Mouse (Mus musculus) megakaryocyte-erythroid progenitor cell, adult 5-6 weeks (primary cell): Measurements from ENCODE around the gene Cfap58. TPM values are rescaled to one million over a fixed set of nuclear protein-coding genes. Genes with fewer than 3 reads are reported as not detected.

Source experiments
- ATAC-seq: replicated peaks from 2 replicates; pipeline ENCODE4 v1.8.0; 2016; ENCODE audit warnings: mild to moderate bottlenecking, inconsistent platforms; ENCODE audit not compliant: severe bottlenecking, poor library complexity, low FRiP score, low TSS enrichment
- total RNA-seq, 2 experiments: library from RNA; stranded (forward) in 1 of 2; stranded (reverse) in 1 of 2; fragments of 200-1000, 215-1000 nt in 1 of 2; fragments of >200 nt in 1 of 2; fragmentation: Nextera tagmentation in 1 of 2; gene quantifications; 2 replicates each; pipeline ENCODE4 v1.2.3; 2014 to 2017

The Cfap58 gene
- total RNA-seq, 2 experiments from 2014 or later: not detected

- ATAC-seq: no peak
Measured at GRCm38 (mm10) chr19:48025366-48025765, 87.9 kb downstream of the Cfap58 start.

- no peak for ATAC-seq
Measured at GRCm38 (mm10) chr19:48026882-48027281, 89.4 kb downstream of the Cfap58 start.

- no peak for ATAC-seq
Measured at GRCm38 (mm10) chr19:48039554-48039953, 102.1 kb downstream of the Cfap58 start.

- ATAC-seq: no peak
Measured at GRCm38 (mm10) chr19:48047315-48047714, 109.8 kb downstream of the Cfap58 start.

- ATAC-seq: no peak
Measured at GRCm38 (mm10) chr19:48049361-48049760, 111.9 kb downstream of the Cfap58 start.

- no peak for ATAC-seq
Measured at GRCm38 (mm10) chr19:48063289-48063688, 125.8 kb downstream of the Cfap58 start.

- ATAC-seq: no peak
Measured at GRCm38 (mm10) chr19:48079718-48080117, 142.2 kb downstream of the Cfap58 start.

GRCm38 (mm10) chr19:48081456-48081855 is 144.0 kb downstream of the Cfap58 start:
- no peak for ATAC-seq

Other genes with a start within 250 kb of the Cfap58 start
- gene Col17a1, start 245.6 kb upstream of the Cfap58 start, total RNA-seq (2014; fragmentation: Nextera tagmentation): 4.0 TPM in 1 of 2 replicates, not detected in the other
- gene Col17a1, start 245.6 kb upstream of the Cfap58 start, total RNA-seq (2017): 0.19 TPM in 1 of 2 replicates, not detected in the other
- 83.7 and 88.8 TPM in 2 replicates for gene Sfr1, start 206.0 kb upstream of the Cfap58 start, total RNA-seq (2014; fragmentation: Nextera tagmentation)
- gene Sfr1, start 206.0 kb upstream of the Cfap58 start, total RNA-seq (2017): 154 and 178 TPM in 2 replicates
- 215 and 216 TPM in 2 replicates for gene Gsto1, start 82.7 kb upstream of the Cfap58 start, total RNA-seq (2014; fragmentation: Nextera tagmentation)
- 126 and 154 TPM in 2 replicates for gene Gsto1, start 82.7 kb upstream of the Cfap58 start, total RNA-seq (2017)
- gene Gsto2, start 72.1 kb upstream of the Cfap58 start, total RNA-seq (2014; fragmentation: Nextera tagmentation): 0.33 TPM in 1 of 2 replicates, not detected in the other
- not detected in 2 replicates for gene Gsto2, start 72.1 kb upstream of the Cfap58 start, total RNA-seq (2017)
- 0.33 TPM in 1 of 2 replicates, not detected in the other for gene Cfap43, start 18.4 kb upstream of the Cfap58 start, total RNA-seq (2014; fragmentation: Nextera tagmentation)
- 0.08 TPM in 1 of 2 replicates, not detected in the other for gene Cfap43, start 18.4 kb upstream of the Cfap58 start, total RNA-seq (2017)
- 6.6 and 8.8 TPM in 2 replicates for gene Itprip, start 18.4 kb upstream of the Cfap58 start, total RNA-seq (2014; fragmentation: Nextera tagmentation)
- 6.7 and 22.0 TPM in 2 replicates for gene Itprip, start 18.4 kb upstream of the Cfap58 start, total RNA-seq (2017)